Comparison of ENCODE assay signal across 21 mouse cellular contexts in the genomic region with DNA sequence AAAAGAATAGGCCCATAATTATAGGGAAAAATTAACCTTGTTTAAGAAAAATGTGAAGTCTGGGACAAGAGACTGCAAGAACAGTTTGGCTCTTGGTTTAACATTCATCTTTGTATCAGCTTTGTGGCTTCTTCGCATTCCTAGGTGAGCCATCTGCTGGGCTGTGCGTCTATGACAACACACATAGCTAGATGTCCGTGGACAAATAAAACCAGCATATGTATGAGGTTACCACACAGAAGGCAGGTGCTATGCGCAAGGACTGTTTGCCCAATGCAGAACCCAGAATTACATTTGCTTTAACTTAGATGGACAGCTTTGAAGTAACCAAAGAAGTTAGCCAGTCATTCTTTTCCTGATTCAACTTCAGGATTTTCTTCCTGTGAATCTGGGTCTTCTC. TPM values are rescaled to one million over a fixed set of nuclear protein-coding genes. Genes with fewer than 3 reads are reported as not detected.
DNase-seq lines count a peak whose midpoint lies in the region; ATAC-seq and TF ChIP-seq lines count a peak whose summit lies in the region.
"Had no signal": no experiment of that assay in that cellular context is flagged by ENCODE, and none has a peak within 500 bp of the region (broad histone marks: within the 10 kb centered on the region; RNA-seq: fewer than 3 reads in every experiment).

No protein-coding gene starts in this region.

- H3K27me3 ChIP-seq in heart, embryonic 14.5 days (ENCODE audit: control insufficient read depth, insufficient read depth, low read length): no peaks in the 10 kb centered on the region
- H3K27me3 ChIP-seq in kidney, postnatal 0 days (ENCODE audit: insufficient read depth, low read length): no peaks in the 10 kb centered on the region
- H3K27me3 ChIP-seq: embryonic facial prominence, embryonic 12.5 days; midbrain, embryonic 15.5 days; stomach, embryonic 15.5 days had no signal

- H3K4me2 ChIP-seq in heart, embryonic 14.5 days (ENCODE audit: low read length): no peak overlapping the region
- H3K4me2 ChIP-seq in kidney, postnatal 0 days (ENCODE audit: low read length): no peak overlapping the region
- H3K4me2 ChIP-seq: embryonic facial prominence, embryonic 12.5 days; midbrain, embryonic 15.5 days; stomach, embryonic 15.5 days had no signal

- no peaks in the 10 kb centered on the region for H3K9me3 ChIP-seq in heart, embryonic 14.5 days (ENCODE audit: control insufficient read depth, low read length)
- H3K9me3 ChIP-seq in kidney, postnatal 0 days (replicated peaks; ENCODE audit: low read length): no peaks in the 10 kb centered on the region
- H3K9me3 ChIP-seq: embryonic facial prominence, embryonic 12.5 days; midbrain, embryonic 15.5 days; stomach, embryonic 15.5 days had no signal

- peak; percentile 23; the same call in 1 of the 2 replicates for TF ChIP-seq CTCF in kidney, postnatal 0 days (IDR thresholded peaks at IDR 0.05; ENCODE audit: low read depth)

- no peak overlapping the region for H3K4me3 ChIP-seq in heart, embryonic 14.5 days (ENCODE audit: control insufficient read depth in 1 of 2, insufficient read depth in 1 of 2, low read depth in 1 of 2, low read length in 2 of 2)
- no peak overlapping the region for H3K4me3 ChIP-seq in kidney, postnatal 0 days (replicated peaks; ENCODE audit: low read depth, low read length)
- H3K4me3 ChIP-seq: embryonic facial prominence, embryonic 12.5 days; erythroblast, embryonic 14.5 days; midbrain, embryonic 15.5 days; stomach, embryonic 15.5 days had no signal

- H3K4me1 ChIP-seq in heart, embryonic 14.5 days (ENCODE audit: control insufficient read depth in 2 of 2, insufficient read depth in 2 of 2, low read length in 2 of 2): peaks cover 11 to 79% of the 10 kb centered on the region in 2 experiments
- no peaks in the 10 kb centered on the region for H3K4me1 ChIP-seq in kidney, postnatal 0 days (replicated peaks; ENCODE audit: insufficient read depth, low read length)
- H3K4me1 ChIP-seq: embryonic facial prominence, embryonic 12.5 days; midbrain, embryonic 15.5 days; stomach, embryonic 15.5 days had no signal

- no peak overlapping the region for H3K9ac ChIP-seq in heart, embryonic 14.5 days (ENCODE audit: low read length)
- H3K9ac ChIP-seq in kidney, postnatal 0 days (ENCODE audit: low read depth, low read length): no peak overlapping the region
- H3K9ac ChIP-seq: embryonic facial prominence, embryonic 12.5 days; midbrain, embryonic 15.5 days; stomach, embryonic 15.5 days had no signal

- DNase-seq in heart, postnatal 25 days (ENCODE audit: low spot score): no peak
- DNase-seq in kidney, postnatal 0 days (ENCODE audit: low spot score): no peak
- DNase-seq in kidney, adult 8-10 months: no peak
- DNase-seq in 3T3-L1 (ENCODE audit: low read depth, low spot score): peak; percentile 61
- DNase-seq in brain, adult 2 months (ENCODE audit: low read depth, low spot score): peak; percentile 43
- no peak for DNase-seq in B cell, adult 2 months
- DNase-seq: adrenal gland, adult 8-10 months; cerebellum, adult 9-10 months; kidney, postnatal 4 days; lung, adult 18-20 months; lung, postnatal 14 days; right cerebral cortex, postnatal 25 days; thymus, adult 18-20 months; thymus, postnatal 4 days had no signal

- peaks cover 20% of the 10 kb centered on the region for H3K36me3 ChIP-seq in heart, embryonic 14.5 days (ENCODE audit: control insufficient read depth, insufficient read depth, low read length)
- no peaks in the 10 kb centered on the region for H3K36me3 ChIP-seq in kidney, postnatal 0 days (ENCODE audit: insufficient read depth, low read length)
- H3K36me3 ChIP-seq: embryonic facial prominence, embryonic 12.5 days; midbrain, embryonic 15.5 days; stomach, embryonic 15.5 days had no signal

- intact Hi-C loops in heart, postnatal 25 days (cut with DNase I): no loop called here

- 68% methylated on average over 4 of the region's 4 CpGs for WGBS in heart, embryonic 14.5 days
- 89% methylated on average over 4 of the region's 4 CpGs for WGBS in kidney, postnatal 0 days

- peak overlapping the region; percentile 12 to 28; a peak in 1 of 4 replicates for H3K27ac ChIP-seq in heart, embryonic 14.5 days (replicated peaks in 1 of 2; ENCODE audit: control insufficient read depth in 1 of 2, insufficient read depth in 1 of 2, low read depth in 2 of 2, low read length in 2 of 2)
- H3K27ac ChIP-seq in kidney, postnatal 0 days: no peak overlapping the region
- H3K27ac ChIP-seq: embryonic facial prominence, embryonic 12.5 days; midbrain, embryonic 15.5 days; stomach, embryonic 15.5 days had no signal

- ATAC-seq in heart, embryonic 14.5 days (ENCODE audit: insufficient number of reproducible peaks, insufficient read depth, low FRiP score, low read depth): no peak
- no peak for ATAC-seq in kidney, postnatal 0 days (replicated peaks; ENCODE audit: low FRiP score, low read depth)
- ATAC-seq: forebrain, embryonic 14.5 days; midbrain, embryonic 15.5 days had no signal

RNA-seq across cellular contexts. Expression of gene Ppargc1a, which starts 26.7 kb away (rescaled TPM):
- polyA plus RNA-seq in heart, embryonic 14.5 days (2014; fragmentation: Nextera tagmentation; extraction: Ambion mirVana): 66.9 and 73.8 TPM in 2 replicates
- total RNA-seq in heart, postnatal 25 days (2021): 100 to 1,000 TPM; 132 to 133 TPM
- 30.1 and 32.1 TPM in 2 replicates for polyA plus RNA-seq in kidney, postnatal 0 days (2015; fragmentation: Nextera tagmentation; extraction: Ambion mirVana)
- total RNA-seq: megakaryocyte, adult 5-6 weeks had no signal
- polyA plus RNA-seq: erythroblast, embryonic 14.5 days had no signal

Comparison
In these comparisons a context has a peak if more than half of its experiments do, and no peak if none do; other contexts are left out.
1. DNase-seq: peak in 3T3-L1 (single experiment) and brain, adult 2 months (single experiment); none in heart, postnatal 25 days (single experiment), kidney, postnatal 0 days (single experiment), kidney, adult 8-10 months (0 of 2) and B cell, adult 2 months (0 of 2).